Mouse (Mus musculus): Measurements from ENCODE around the gene Klhl7. TPM values are rescaled to one million over a fixed set of nuclear protein-coding genes. Genes with fewer than 3 reads are reported as not detected.

Klhl7 gene
- total RNA-seq (2023; ENCODE audit: inconsistent age) = 14.7 to 17.2 TPM (median 15.7 TPM) in 4 replicates

DNA sequence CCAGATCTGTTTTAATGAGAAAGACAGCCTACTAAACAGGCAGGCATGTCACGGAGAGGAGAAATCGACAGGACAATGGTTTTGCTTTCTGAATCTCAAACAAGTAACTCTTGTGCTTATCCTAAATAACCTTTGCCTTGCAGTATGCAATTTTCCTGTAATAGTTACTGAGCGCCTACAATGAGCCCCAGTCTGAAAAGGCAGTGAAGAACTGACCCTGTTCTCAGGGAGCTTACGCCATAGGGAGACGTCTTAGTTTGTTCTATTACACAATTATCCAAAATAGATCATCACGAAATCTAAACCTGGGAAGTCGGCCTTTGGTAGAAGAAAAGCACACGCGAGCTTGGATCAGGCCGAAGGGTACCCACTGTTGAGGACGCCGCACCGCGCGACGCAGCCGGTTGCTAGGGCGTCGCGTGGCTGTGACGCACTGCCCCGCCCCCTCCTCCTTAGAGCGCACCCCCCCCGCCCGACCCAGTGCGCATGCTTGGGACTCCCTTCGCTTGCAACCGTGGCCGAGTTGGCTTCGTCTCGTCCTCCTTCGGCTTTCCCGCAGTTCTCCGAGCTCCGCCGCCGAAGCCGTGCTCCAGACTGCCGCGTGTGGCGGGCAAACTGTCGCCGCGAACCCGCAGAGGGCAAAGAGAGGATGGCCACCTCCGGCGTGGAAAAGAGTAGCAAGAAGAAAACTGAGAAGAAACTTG is at the start of gene Klhl7:
Gene Klhl7 (plus strand): TSS at position 500 of the 704 bp plus-strand sequence.

GRCm38 (mm10) chr5:24164789-24165445 is 64.5 kb downstream of the Klhl7 start, which contains the start of gene Nupl2:
TSS of gene Nupl2 (plus strand) at chr5:24164963.

Other genes with a start within 250 kb of the Klhl7 start
- gene Fam126a, start 69.9 kb upstream of the Klhl7 start, total RNA-seq (2023; ENCODE audit: inconsistent age) = 25.2 to 28.2 TPM (median 27.4 TPM) in 4 replicates
- 12.5 to 19.8 TPM (median 14.3 TPM) in 4 replicates for gene Nupl2, start 64.4 kb downstream of the Klhl7 start, total RNA-seq (2023; ENCODE audit: inconsistent age)

Data from B cell, adult (primary cell).